Mouse (Mus musculus) hindbrain, embryonic 13.5 days (tissue): Measurements from ENCODE around the gene Nell2. TPM values are rescaled to one million over a fixed set of nuclear protein-coding genes. Genes with fewer than 3 reads are reported as not detected.

ENCODE experiments used
- ATAC-seq: fragments of 200-750 bp; cut with Nextera tagmentation; 2 replicates; pipeline ENCODE4 v1.8.0; 2017; ENCODE audit warnings: moderate TSS enrichment; ENCODE audit not compliant: low FRiP score
- H3K27ac ChIP-seq: fragments of 300-500 bp; sonication (generic); 2 replicates; pipeline ENCODE4 v1.5.1; 2015; ENCODE audit warnings: inconsistent platforms, mild to moderate bottlenecking, moderate library complexity
- H3K27me3 ChIP-seq: fragments of 300-500 bp; sonication (generic); 2 replicates; pipeline ENCODE4 v1.6.1; 2015; ENCODE audit warnings: mild to moderate bottlenecking, inconsistent platforms
- H3K36me3 ChIP-seq: fragments of 300-500 bp; sonication (generic); 2 replicates; pipeline ENCODE4 v1.6.1; 2015; ENCODE audit warnings: mild to moderate bottlenecking, inconsistent platforms
- H3K4me1 ChIP-seq: fragments of 300-500 bp; sonication (generic); replicated peaks from 2 replicates; pipeline ENCODE4 v1.6.1; 2015; ENCODE audit warnings: inconsistent platforms
- H3K4me2 ChIP-seq: fragments of 300-500 bp; sonication (generic); 2 replicates; pipeline ENCODE4 v1.6.1; 2015; ENCODE audit warnings: inconsistent platforms, mild to moderate bottlenecking, moderate library complexity
- H3K4me3 ChIP-seq: fragments of 300-500 bp; sonication (generic); 2 replicates; pipeline ENCODE4 v1.5.1; 2015; ENCODE audit warnings: mild to moderate bottlenecking, inconsistent platforms
- H3K9ac ChIP-seq: fragments of 300-500 bp; sonication (generic); 2 replicates; pipeline ENCODE4 v1.6.1; 2015; ENCODE audit warnings: mild to moderate bottlenecking, inconsistent platforms
- H3K9me3 ChIP-seq: fragments of 300-500 bp; sonication (generic); 2 replicates; pipeline ENCODE4 v1.6.1; 2016; ENCODE audit warnings: inconsistent platforms
- WGBS: fragments of 180-500 bp; shearing (Covaris S2); methylation state at CpG from one replicate; pipeline ENCODE4 v1.1.7; 2015; 5-methylcytosine and 5-hydroxymethylcytosine counted together
- polyA plus RNA-seq: library from polyadenylated mRNA; unstranded; fragments of >200 nt; fragmentation: Nextera tagmentation; extraction: Ambion mirVana; gene quantifications from 2 replicates; pipeline ENCODE4 v1.2.1, GENCODE M21; 2015

The Nell2 gene
- polyA plus RNA-seq, 1 experiment from 2014 or later: 171 TPM

- Histone ChIP-seq H3K9ac (no peak overlapping the region), H3K36me3 (no peaks in the 10 kb centered on the region), H3K4me2 (no peak overlapping the region), H3K9me3 (no peaks in the 10 kb centered on the region), H3K4me3 (no peak overlapping the region), H3K4me1 (peaks cover 31% of the 10 kb centered on the region), H3K27me3 (no peaks in the 10 kb centered on the region), H3K27ac (no peak overlapping the region)
- 57% methylated on average over 4 of the region's 4 CpGs for WGBS
- ATAC-seq: no peak
Measured at GRCm38 (mm10) chr15:95316626-95317025, 211.7 kb downstream of the Nell2 start.

GRCm38 (mm10) chr15:95314808-95315145 is 213.6 kb downstream of the Nell2 start:
- no peak overlapping the region for H3K9ac ChIP-seq
- no peak for ATAC-seq
- H3K4me2 ChIP-seq: no peak overlapping the region
- H3K4me1 ChIP-seq: peaks cover 31% of the 10 kb centered on the region
- H3K9me3 ChIP-seq: no peaks in the 10 kb centered on the region
- WGBS: 88% methylated on average over 5 of the region's 5 CpGs
- peak overlapping the region; percentile 73 for H3K27ac ChIP-seq
- no peaks in the 10 kb centered on the region for H3K36me3 ChIP-seq
- H3K27me3 ChIP-seq: no peaks in the 10 kb centered on the region
- no peak overlapping the region for H3K4me3 ChIP-seq

- Histone ChIP-seq H3K27me3 (no peaks in the 10 kb centered on the region), H3K4me3 (no peak overlapping the region), H3K27ac (peak overlapping the region; percentile 73), H3K4me2 (peak overlapping the region; percentile 3; the same call in 1 of the 2 replicates), H3K4me1 (peaks cover 31% of the 10 kb centered on the region), H3K9me3 (no peaks in the 10 kb centered on the region), H3K9ac (no peak overlapping the region), H3K36me3 (no peaks in the 10 kb centered on the region)
- WGBS: 26% methylated on average over 16 of the region's 16 CpGs
- ATAC-seq: peak; percentile 78; the same call in 1 of the 2 replicates
Measured at GRCm38 (mm10) chr15:95314121-95314807, 214.1 kb downstream of the Nell2 start.

GRCm38 (mm10) chr15:95313286-95313685 is 215.1 kb downstream of the Nell2 start:
- Histone ChIP-seq H3K27me3 (no peaks in the 10 kb centered on the region), H3K4me2 (0 out of 2 replicates have a peak overlapping the region, but pooled peaks have one; percentile 3), H3K9ac (no peak overlapping the region), H3K27ac (peak overlapping the region; percentile 73), H3K4me3 (no peak overlapping the region), H3K4me1 (peaks cover 31% of the 10 kb centered on the region), H3K36me3 (no peaks in the 10 kb centered on the region), H3K9me3 (no peaks in the 10 kb centered on the region)
- 38% methylated on average over 5 of the region's 5 CpGs for WGBS
- ATAC-seq: peak; percentile 63; the same call in 1 of the 2 replicates

GRCm38 (mm10) chr15:95304102-95304501 is 224.3 kb downstream of the Nell2 start:
- no peak overlapping the region for H3K9ac ChIP-seq
- H3K27ac ChIP-seq: no peak overlapping the region
- 53% methylated on average over 8 of the region's 8 CpGs for WGBS
- no peak overlapping the region for H3K4me2 ChIP-seq
- peaks cover 8% of the 10 kb centered on the region; the same call in 1 of the 2 replicates for H3K4me1 ChIP-seq
- no peak for ATAC-seq
- no peaks in the 10 kb centered on the region for H3K36me3 ChIP-seq
- no peak overlapping the region for H3K4me3 ChIP-seq
- H3K27me3 ChIP-seq: no peaks in the 10 kb centered on the region
- no peaks in the 10 kb centered on the region for H3K9me3 ChIP-seq

GRCm38 (mm10) chr15:95296561-95296960 is 231.8 kb downstream of the Nell2 start:
- peaks cover 4% of the 10 kb centered on the region; the same call in 1 of the 2 replicates for H3K4me1 ChIP-seq
- WGBS: 90% methylated on average over 10 of the region's 10 CpGs
- no peaks in the 10 kb centered on the region for H3K9me3 ChIP-seq
- peaks cover 17% of the 10 kb centered on the region for H3K36me3 ChIP-seq
- H3K4me3 ChIP-seq: no peak overlapping the region
- H3K27me3 ChIP-seq: no peaks in the 10 kb centered on the region
- no peak for ATAC-seq
- no peak overlapping the region for H3K27ac ChIP-seq
- no peak overlapping the region for H3K4me2 ChIP-seq
- H3K9ac ChIP-seq: no peak overlapping the region

- no peak overlapping the region for H3K9ac ChIP-seq
- no peaks in the 10 kb centered on the region for H3K27me3 ChIP-seq
- no peaks in the 10 kb centered on the region for H3K9me3 ChIP-seq
- WGBS: 46% methylated on average over 10 of the region's 10 CpGs
- peaks cover 20% of the 10 kb centered on the region for H3K4me1 ChIP-seq
- H3K4me2 ChIP-seq: no peak overlapping the region
- no peaks in the 10 kb centered on the region for H3K36me3 ChIP-seq
- H3K4me3 ChIP-seq: no peak overlapping the region
- 0 out of 2 replicates have a peak overlapping the region, but pooled peaks have one; percentile 3 for H3K27ac ChIP-seq
- no peak for ATAC-seq
Measured at GRCm38 (mm10) chr15:95289047-95289446, 239.3 kb downstream of the Nell2 start.

- no peak overlapping the region for H3K4me3 ChIP-seq
- H3K4me1 ChIP-seq: peaks cover 22% of the 10 kb centered on the region
- H3K9me3 ChIP-seq: no peaks in the 10 kb centered on the region
- no peaks in the 10 kb centered on the region for H3K27me3 ChIP-seq
- 34% methylated on average over 6 of the region's 6 CpGs for WGBS
- H3K27ac ChIP-seq: no peak overlapping the region; the same call in 1 of the 2 replicates
- no peak for ATAC-seq
- no peak overlapping the region for H3K9ac ChIP-seq
- no peak overlapping the region for H3K4me2 ChIP-seq
- no peaks in the 10 kb centered on the region for H3K36me3 ChIP-seq
Measured at GRCm38 (mm10) chr15:95285199-95285598, 243.2 kb downstream of the Nell2 start.

GRCm38 (mm10) chr15:95280986-95281385 is 247.4 kb downstream of the Nell2 start:
- no peaks in the 10 kb centered on the region for H3K36me3 ChIP-seq
- no peak for ATAC-seq
- 99% methylated on average over 2 of the region's 2 CpGs for WGBS

GRCm38 (mm10) chr15:95278001-95278400 is 250.4 kb downstream of the Nell2 start:
- Histone ChIP-seq H3K27me3 (no peaks in the 10 kb centered on the region), H3K9me3 (no peaks in the 10 kb centered on the region), H3K9ac (no peak overlapping the region), H3K36me3 (no peaks in the 10 kb centered on the region), H3K4me2 (no peak overlapping the region), H3K4me1 (0 out of 2 replicates have a peak, but pooled peaks cover 2% of the 10 kb centered on the region), H3K27ac (0 out of 2 replicates have a peak overlapping the region, but pooled peaks have one; percentile 10), H3K4me3 (no peak overlapping the region)
- ATAC-seq: no peak
- WGBS: 71% methylated on average over 4 of the region's 4 CpGs

More at GRCm38 (mm10) chr15:95280986-95281385, 247.4 kb downstream of the Nell2 start:
- Histone ChIP-seq H3K27me3 (no peaks in the 10 kb centered on the region), H3K27ac (no peak overlapping the region), H3K4me1 (peaks cover 10% of the 10 kb centered on the region; the same call in 1 of the 2 replicates), H3K4me2 (no peak overlapping the region), H3K9ac (no peak overlapping the region), H3K4me3 (no peak overlapping the region), H3K9me3 (no peaks in the 10 kb centered on the region)

GRCm38 (mm10) chr15:95276556-95276955 is 251.8 kb downstream of the Nell2 start:
- Histone ChIP-seq H3K9me3 (no peaks in the 10 kb centered on the region), H3K27ac (no peak overlapping the region), H3K27me3 (no peaks in the 10 kb centered on the region), H3K4me2 (no peak overlapping the region), H3K4me3 (no peak overlapping the region), H3K4me1 (0 out of 2 replicates have a peak, but pooled peaks cover 2% of the 10 kb centered on the region), H3K36me3 (no peaks in the 10 kb centered on the region), H3K9ac (no peak overlapping the region)
- 95% methylated on average over 3 of the region's 3 CpGs for WGBS
- ATAC-seq: no peak

- no peak overlapping the region for H3K4me2 ChIP-seq
- H3K9ac ChIP-seq: no peak overlapping the region
- no peak overlapping the region for H3K27ac ChIP-seq
- 0 out of 2 replicates have a peak, but pooled peaks cover under 1% of the 10 kb centered on the region for H3K4me1 ChIP-seq
- H3K4me3 ChIP-seq: no peak overlapping the region
- H3K36me3 ChIP-seq: no peaks in the 10 kb centered on the region
- WGBS: 93% methylated on average over 5 of the region's 5 CpGs
- no peaks in the 10 kb centered on the region for H3K9me3 ChIP-seq
- no peak for ATAC-seq
- H3K27me3 ChIP-seq: no peaks in the 10 kb centered on the region
Measured at GRCm38 (mm10) chr15:95275553-95275952, 252.8 kb downstream of the Nell2 start.

GRCm38 (mm10) chr15:95273236-95273635 is 255.1 kb downstream of the Nell2 start:
- no peak for ATAC-seq
- no peaks in the 10 kb centered on the region for H3K4me1 ChIP-seq
- H3K9me3 ChIP-seq: no peaks in the 10 kb centered on the region
- H3K27ac ChIP-seq: no peak overlapping the region
- H3K4me3 ChIP-seq: no peak overlapping the region
- H3K27me3 ChIP-seq: no peaks in the 10 kb centered on the region
- no peaks in the 10 kb centered on the region for H3K36me3 ChIP-seq
- H3K9ac ChIP-seq: no peak overlapping the region
- no peak overlapping the region for H3K4me2 ChIP-seq
- WGBS: 82% methylated on average over 3 of the region's 3 CpGs
